Mouse (Mus musculus): ENCODE results near the gene Abhd2. TPM values are rescaled to one million over a fixed set of nuclear protein-coding genes. Genes with fewer than 3 reads are reported as not detected.

Abhd2 gene
- polyA plus RNA-seq, 1 experiment from 2014 or later = 11.6 TPM

DNA sequence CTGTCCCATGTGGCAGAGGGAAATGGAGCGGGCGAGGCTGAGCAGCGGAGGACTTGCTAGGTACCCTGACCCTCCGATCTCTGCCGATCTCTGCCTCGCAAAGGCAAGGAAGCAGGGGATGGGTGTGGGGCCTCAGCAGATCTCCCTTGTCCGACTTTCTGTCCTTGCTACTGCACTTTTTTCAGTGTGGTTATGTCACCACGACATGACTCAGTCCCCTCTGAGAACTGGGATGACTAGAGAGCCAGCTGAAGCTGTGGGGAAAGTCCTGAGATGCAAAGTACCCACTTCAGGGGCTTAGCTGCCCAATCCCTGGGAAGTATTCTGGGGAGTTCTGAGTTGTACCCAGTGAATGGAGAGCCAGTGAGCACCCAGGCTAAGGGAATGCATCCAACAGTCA lies 114.1 kb downstream of the Abhd2 start:
- ATAC-seq (ENCODE audit: low FRiP score) = no peak
- Histone ChIP-seq H3K4me1 (ENCODE audit: control insufficient read depth, insufficient read depth, low read length) (no peaks in the 10 kb centered on the region), H3K36me3 (ENCODE audit: control insufficient read depth, insufficient read depth, low read length) (no peaks in the 10 kb centered on the region), H3K27me3 (ENCODE audit: control insufficient read depth, insufficient read depth, low read length) (no peaks in the 10 kb centered on the region), H3K9ac (ENCODE audit: low read length) (no peak overlapping the region), H3K27ac (ENCODE audit: low read depth, low read length) (no peak overlapping the region), H3K9me3 (ENCODE audit: control insufficient read depth, low read length) (no peaks in the 10 kb centered on the region), H3K4me3 (ENCODE audit: low read depth, low read length) (no peak overlapping the region), H3K4me2 (no peak overlapping the region)
- WGBS = 69% methylated on average over 8 of the region's 8 CpGs
- no peak for DNase-seq (ENCODE audit: low spot score, missing footprints)

DNA sequence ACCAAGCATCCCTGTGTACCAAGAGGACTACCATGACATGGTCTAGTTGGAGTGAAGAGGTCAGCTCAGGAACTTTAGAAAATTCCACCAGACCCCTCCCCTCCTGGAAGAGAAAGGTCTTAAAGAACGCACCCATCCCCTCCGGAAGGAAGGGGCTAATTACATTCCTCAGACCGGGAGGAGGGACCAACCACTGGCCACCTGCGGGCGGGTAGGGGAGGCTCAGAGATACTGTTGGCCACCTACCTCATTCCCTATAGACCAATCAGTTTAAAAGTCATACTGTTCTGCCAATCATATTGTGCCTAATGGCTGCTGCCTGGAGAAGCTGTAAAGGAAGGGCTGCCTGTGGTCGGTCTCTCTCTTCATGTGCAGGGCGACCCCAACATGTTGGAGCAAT lies 115.0 kb downstream of the Abhd2 start:
- no peak overlapping the region for H3K4me3 ChIP-seq (ENCODE audit: low read depth, low read length)
- H3K9ac ChIP-seq (ENCODE audit: low read length) = no peak overlapping the region
- no peak overlapping the region for H3K4me2 ChIP-seq
- H3K27me3 ChIP-seq (ENCODE audit: control insufficient read depth, insufficient read depth, low read length) = no peaks in the 10 kb centered on the region
- no peak overlapping the region for H3K27ac ChIP-seq (ENCODE audit: low read depth, low read length)
- H3K9me3 ChIP-seq (ENCODE audit: control insufficient read depth, low read length) = no peaks in the 10 kb centered on the region
- no peaks in the 10 kb centered on the region for H3K36me3 ChIP-seq (ENCODE audit: control insufficient read depth, insufficient read depth, low read length)
- ATAC-seq (ENCODE audit: low FRiP score) (no peak), DNase-seq (ENCODE audit: low spot score, missing footprints) (peak; percentile 33)
- WGBS = 66% methylated on average over 7 of the region's 7 CpGs
- H3K4me1 ChIP-seq (ENCODE audit: control insufficient read depth, insufficient read depth, low read length) = peaks cover 3% of the 10 kb centered on the region

DNA sequence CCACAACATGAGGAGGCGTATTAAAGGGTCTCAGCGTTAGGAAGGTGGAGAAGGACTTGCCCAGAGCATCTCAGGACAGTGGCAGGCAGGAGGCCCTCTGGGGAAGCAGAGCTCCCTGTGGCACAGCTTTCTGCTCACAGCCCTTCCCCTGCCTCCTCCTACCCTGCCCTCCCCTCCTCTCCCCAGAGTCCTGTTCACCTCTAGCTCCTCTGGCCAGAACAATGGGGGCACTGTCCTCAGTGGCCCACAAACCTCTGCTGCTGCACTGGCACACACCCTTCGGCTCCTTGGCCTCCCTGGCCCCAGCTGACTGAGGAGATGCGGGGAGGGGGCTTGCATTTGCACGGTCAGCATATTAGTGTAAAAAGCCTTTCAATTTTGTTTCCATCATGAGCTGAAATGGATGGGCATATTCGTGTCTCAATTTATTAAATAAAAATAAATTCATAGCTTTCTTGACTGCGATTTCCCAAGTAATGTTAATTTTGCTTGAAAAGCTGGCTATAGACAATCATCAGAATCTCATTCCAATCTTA lies 115.7 kb downstream of the Abhd2 start:
- Histone ChIP-seq H3K9ac (ENCODE audit: low read length) (no peak overlapping the region), H3K4me3 (ENCODE audit: low read depth, low read length) (no peak overlapping the region)

DNA sequence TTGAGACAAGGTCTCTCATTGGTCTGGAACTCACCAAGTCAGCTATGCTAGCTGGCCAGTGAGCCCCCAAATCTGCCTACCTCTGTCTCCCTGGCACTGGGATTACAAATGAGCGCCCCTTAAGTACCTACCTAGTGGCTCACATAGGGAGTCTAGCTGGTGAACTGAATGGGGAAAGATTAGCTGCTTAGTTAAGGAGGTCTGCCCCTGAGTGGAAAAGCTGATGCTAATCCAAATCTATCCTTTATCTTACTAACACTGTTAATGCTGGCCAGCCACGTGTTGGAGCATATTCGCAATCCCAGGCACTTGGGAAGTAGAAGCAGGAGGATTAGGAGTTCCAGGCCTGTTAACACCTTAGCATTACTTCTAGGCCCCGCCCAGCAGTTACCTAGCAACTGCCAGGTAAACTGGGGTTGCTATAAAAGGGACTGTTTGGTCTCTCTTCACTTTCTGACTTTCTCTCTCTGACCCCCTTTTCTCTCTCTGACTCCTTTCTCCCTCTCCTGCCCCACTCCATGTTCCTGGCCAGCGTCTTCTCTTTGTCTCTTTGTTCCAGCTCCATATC lies 117.2 kb downstream of the Abhd2 start:
- H3K9me3 ChIP-seq (ENCODE audit: control insufficient read depth, low read length) = no peaks in the 10 kb centered on the region
- peaks cover 3% of the 10 kb centered on the region for H3K4me1 ChIP-seq (ENCODE audit: control insufficient read depth, insufficient read depth, low read length)
- DNase-seq (ENCODE audit: low spot score, missing footprints) (peak; percentile 85), ATAC-seq (ENCODE audit: low FRiP score) (no peak)
- no peak overlapping the region for H3K4me2 ChIP-seq
- H3K27me3 ChIP-seq (ENCODE audit: control insufficient read depth, insufficient read depth, low read length) = no peaks in the 10 kb centered on the region
- H3K27ac ChIP-seq (ENCODE audit: low read depth, low read length) = no peak overlapping the region
- H3K4me3 ChIP-seq (ENCODE audit: low read depth, low read length) = no peak overlapping the region
- H3K9ac ChIP-seq (ENCODE audit: low read length) = no peak overlapping the region
- WGBS = 59% methylated on average over 5 of the region's 5 CpGs
- H3K36me3 ChIP-seq (ENCODE audit: control insufficient read depth, insufficient read depth, low read length) = no peaks in the 10 kb centered on the region

More for the DNA sequence above, 115.7 kb downstream of the Abhd2 start:
- H3K4me1 ChIP-seq (ENCODE audit: control insufficient read depth, insufficient read depth, low read length) = peaks cover 3% of the 10 kb centered on the region
- H3K27me3 ChIP-seq (ENCODE audit: control insufficient read depth, insufficient read depth, low read length) = no peaks in the 10 kb centered on the region
- no peak for ATAC-seq (ENCODE audit: low FRiP score)
- H3K4me2 ChIP-seq = no peak overlapping the region
- H3K9me3 ChIP-seq (ENCODE audit: control insufficient read depth, low read length) = no peaks in the 10 kb centered on the region
- peak; percentile 78 for DNase-seq (ENCODE audit: low spot score, missing footprints)
- H3K27ac ChIP-seq (ENCODE audit: low read depth, low read length) = no peak overlapping the region
- H3K36me3 ChIP-seq (ENCODE audit: control insufficient read depth, insufficient read depth, low read length) = no peaks in the 10 kb centered on the region
- 71% methylated on average over 7 of the region's 7 CpGs for WGBS

DNA sequence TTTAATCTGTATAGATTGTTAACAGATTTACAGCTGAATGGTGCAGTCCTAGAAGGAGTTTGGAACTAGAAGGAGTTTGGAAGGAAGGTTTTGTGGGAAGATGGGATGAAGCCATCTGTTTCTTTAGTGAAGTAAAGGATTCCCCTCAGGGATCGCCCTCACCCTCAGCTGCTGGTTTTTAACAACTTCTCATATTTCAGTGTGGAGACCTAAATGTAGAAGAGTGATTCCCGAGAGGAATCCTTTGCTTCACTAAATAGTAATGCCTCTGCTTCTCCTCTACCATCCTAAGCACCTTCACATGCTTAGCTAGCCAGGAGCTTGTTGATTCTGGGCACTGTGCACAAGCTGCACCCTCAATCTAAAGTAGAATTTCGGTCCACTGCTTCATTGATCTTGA lies 118.5 kb downstream of the Abhd2 start:
- Histone ChIP-seq H3K4me2 (peak overlapping the region; percentile 92), H3K4me3 (ENCODE audit: low read depth, low read length) (peak overlapping the region; percentile 62), H3K27me3 (ENCODE audit: control insufficient read depth, insufficient read depth, low read length) (no peaks in the 10 kb centered on the region), H3K9me3 (ENCODE audit: control insufficient read depth, low read length) (no peaks in the 10 kb centered on the region), H3K36me3 (ENCODE audit: control insufficient read depth, insufficient read depth, low read length) (no peaks in the 10 kb centered on the region), H3K27ac (ENCODE audit: low read depth, low read length) (0 out of 2 replicates have a peak overlapping the region, but pooled peaks have one; percentile 12), H3K9ac (ENCODE audit: low read length) (peak overlapping the region; percentile 72), H3K4me1 (ENCODE audit: control insufficient read depth, insufficient read depth, low read length) (peaks cover 3% of the 10 kb centered on the region)
- ATAC-seq (ENCODE audit: low FRiP score) = peak; percentile 1; the same call in 1 of the 2 replicates
- 21% methylated on average over 3 of the region's 3 CpGs for WGBS
- DNase-seq (ENCODE audit: low spot score, missing footprints) = peak; percentile 89

DNA sequence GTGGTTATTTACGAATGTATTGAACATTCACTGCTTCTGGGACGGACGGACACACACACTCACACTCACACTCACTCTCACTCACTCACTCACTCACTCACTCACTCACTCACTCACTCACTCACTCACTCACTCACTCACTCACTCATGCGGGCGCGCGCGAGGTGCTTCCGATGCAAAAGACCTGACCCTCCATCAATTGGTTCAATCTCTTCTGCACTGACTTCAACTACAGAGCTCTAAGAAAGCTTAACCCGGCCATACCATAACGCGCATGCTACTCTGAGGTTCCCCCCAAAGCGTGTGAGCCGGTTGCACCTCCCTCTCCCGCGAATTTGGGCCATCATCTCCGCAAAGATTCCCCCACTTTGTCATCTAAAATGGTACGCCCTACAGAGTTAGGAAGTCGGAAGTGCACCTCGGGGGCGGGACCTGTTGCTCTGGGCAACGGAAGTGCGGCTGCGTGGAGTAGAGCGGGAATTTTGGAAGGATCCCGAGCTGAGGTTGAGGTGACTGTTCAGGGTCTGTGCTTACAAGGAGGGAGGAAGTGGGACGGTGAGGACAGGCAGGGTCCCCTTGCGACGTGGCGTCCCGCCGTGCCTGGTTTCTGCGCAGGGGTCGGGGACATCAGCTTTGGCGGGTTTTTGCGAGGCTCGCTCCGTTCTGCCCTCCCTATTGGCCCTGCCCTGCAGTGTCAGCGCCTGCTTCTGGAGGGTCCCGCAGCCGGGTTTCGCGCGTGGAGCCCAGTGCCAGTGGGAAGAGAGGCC lies 119.1 kb downstream of the Abhd2 start, which contains the start of gene Fanci:
Gene Fanci (plus strand): TSS at position 47 of the 767 bp plus-strand sequence.
- Histone ChIP-seq H3K9me3 (ENCODE audit: control insufficient read depth, low read length) (no peaks in the 10 kb centered on the region), H3K4me1 (ENCODE audit: control insufficient read depth, insufficient read depth, low read length) (peaks cover 3% of the 10 kb centered on the region), H3K27me3 (ENCODE audit: control insufficient read depth, insufficient read depth, low read length) (no peaks in the 10 kb centered on the region), H3K4me2 (peak within 1 kb of the TSS; percentile 92), H3K4me3 (ENCODE audit: low read depth, low read length) (peak within 1 kb of the TSS; percentile 62), H3K9ac (ENCODE audit: low read length) (peak within 1 kb of the TSS; percentile 72), H3K27ac (ENCODE audit: low read depth, low read length) (peak within 1 kb of the TSS; percentile 75; the same call in 1 of the 2 replicates), H3K36me3 (ENCODE audit: control insufficient read depth, insufficient read depth, low read length) (no peaks in the 10 kb centered on the region)
- peak; percentile 94 for ATAC-seq (ENCODE audit: low FRiP score)
- WGBS = under 1% methylated on average over 44 of the region's 44 CpGs
- peak; percentile 100 for DNase-seq (ENCODE audit: low spot score, missing footprints)

DNA sequence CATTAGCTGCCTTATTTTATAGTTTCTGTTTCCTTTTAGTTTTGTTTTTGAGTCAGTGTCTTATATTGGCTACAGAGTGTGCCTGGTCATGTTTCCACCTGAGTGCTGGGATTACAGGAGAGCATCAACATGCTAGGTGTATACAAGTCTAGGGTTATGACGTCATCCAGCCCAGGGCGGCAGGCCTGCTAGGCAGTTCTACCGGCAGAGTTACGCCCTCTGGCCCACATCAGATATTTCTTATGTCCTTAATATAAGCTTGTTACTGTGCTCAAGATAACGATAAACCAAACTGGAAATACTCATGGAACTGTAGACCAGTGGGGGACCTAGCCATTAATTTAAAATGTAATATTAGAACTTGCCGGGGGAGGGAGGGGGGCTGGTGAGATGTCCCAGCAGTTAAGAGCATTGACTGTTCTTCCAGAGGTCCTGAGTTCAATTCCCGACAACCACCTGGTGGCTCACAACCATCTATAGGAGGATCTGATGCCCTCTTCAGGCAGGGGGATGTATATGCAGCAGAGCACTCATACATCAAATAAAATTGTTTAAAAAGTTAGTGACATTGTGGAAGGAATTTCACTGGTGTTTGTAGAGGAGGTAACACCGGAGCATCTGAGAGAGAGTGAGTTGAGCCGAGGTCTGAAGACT lies 120.0 kb downstream of the Abhd2 start:
- ATAC-seq (ENCODE audit: low FRiP score) = 0 out of 2 replicates have a peak, but pooled peaks have one; percentile 19
- Histone ChIP-seq H3K27me3 (ENCODE audit: control insufficient read depth, insufficient read depth, low read length) (no peaks in the 10 kb centered on the region), H3K9ac (ENCODE audit: low read length) (peak overlapping the region; percentile 72), H3K4me1 (ENCODE audit: control insufficient read depth, insufficient read depth, low read length) (peaks cover 3% of the 10 kb centered on the region), H3K4me2 (peak overlapping the region; percentile 92), H3K4me3 (ENCODE audit: low read depth, low read length) (peak overlapping the region; percentile 62), H3K36me3 (ENCODE audit: control insufficient read depth, insufficient read depth, low read length) (no peaks in the 10 kb centered on the region), H3K9me3 (ENCODE audit: control insufficient read depth, low read length) (no peaks in the 10 kb centered on the region), H3K27ac (ENCODE audit: low read depth, low read length) (no peak overlapping the region)
- WGBS = 67% methylated on average over 9 of the region's 9 CpGs
- DNase-seq (ENCODE audit: low spot score, missing footprints) = peak; percentile 84

DNA sequence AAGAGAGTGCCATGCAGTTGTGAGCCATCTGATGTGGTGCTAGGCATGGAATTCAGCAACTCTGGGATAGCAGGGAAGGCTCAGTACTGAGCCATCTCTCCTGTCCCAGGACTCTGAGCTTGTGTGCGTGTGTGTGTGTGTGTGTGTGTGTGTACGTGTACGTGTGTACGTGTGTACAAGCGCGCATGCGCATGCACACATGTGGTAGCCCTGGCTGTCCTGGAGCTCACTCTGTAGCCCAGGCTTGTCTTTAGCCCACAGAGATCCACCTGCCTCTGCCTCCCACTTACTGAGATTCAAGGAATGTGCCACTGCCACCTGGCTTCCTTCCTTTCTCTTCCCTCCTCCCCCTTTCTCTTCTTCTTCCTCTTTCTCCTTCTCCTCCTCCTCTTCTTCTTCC lies 120.9 kb downstream of the Abhd2 start:
- ATAC-seq (ENCODE audit: low FRiP score) (no peak), DNase-seq (ENCODE audit: low spot score, missing footprints) (peak; percentile 51)
- Histone ChIP-seq H3K4me2 (no peak overlapping the region), H3K9ac (ENCODE audit: low read length) (no peak overlapping the region), H3K36me3 (ENCODE audit: control insufficient read depth, insufficient read depth, low read length) (no peaks in the 10 kb centered on the region), H3K27me3 (ENCODE audit: control insufficient read depth, insufficient read depth, low read length) (no peaks in the 10 kb centered on the region), H3K4me1 (ENCODE audit: control insufficient read depth, insufficient read depth, low read length) (peaks cover 3% of the 10 kb centered on the region), H3K4me3 (ENCODE audit: low read depth, low read length) (no peak overlapping the region), H3K9me3 (ENCODE audit: control insufficient read depth, low read length) (no peaks in the 10 kb centered on the region), H3K27ac (ENCODE audit: low read depth, low read length) (no peak overlapping the region)
- WGBS = 98% methylated on average over 7 of the region's 7 CpGs

DNA sequence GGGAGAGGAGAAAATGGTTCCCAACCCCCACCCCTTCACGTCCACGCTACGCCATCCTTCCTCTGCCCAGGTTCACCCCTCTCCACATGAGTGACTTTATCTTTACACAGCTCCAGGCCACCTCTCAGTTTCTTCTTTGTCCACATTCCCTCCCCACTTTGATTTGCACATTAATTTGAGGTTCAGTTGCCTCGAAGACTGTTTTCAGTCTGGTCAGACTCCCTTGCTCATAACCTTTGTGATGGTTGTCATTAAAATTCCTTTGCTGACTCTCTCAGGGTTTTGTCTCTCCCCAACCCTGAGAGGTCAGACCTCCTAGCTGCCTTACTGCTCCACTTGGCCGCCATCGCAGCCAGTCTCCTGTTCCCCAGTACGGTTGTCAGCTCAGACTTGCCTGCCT lies 121.7 kb downstream of the Abhd2 start:
- no peak for DNase-seq (ENCODE audit: low spot score, missing footprints)

More for the DNA sequence above, 121.7 kb downstream of the Abhd2 start:
- 72% methylated on average over 7 of the region's 7 CpGs for WGBS
- H3K36me3 ChIP-seq (ENCODE audit: control insufficient read depth, insufficient read depth, low read length) = no peaks in the 10 kb centered on the region
- H3K27ac ChIP-seq (ENCODE audit: low read depth, low read length) = no peak overlapping the region
- no peak for ATAC-seq (ENCODE audit: low FRiP score)
- no peak overlapping the region for H3K4me2 ChIP-seq
- H3K4me3 ChIP-seq (ENCODE audit: low read depth, low read length) = no peak overlapping the region
- no peaks in the 10 kb centered on the region for H3K9me3 ChIP-seq (ENCODE audit: control insufficient read depth, low read length)
- H3K4me1 ChIP-seq (ENCODE audit: control insufficient read depth, insufficient read depth, low read length) = peaks cover 3% of the 10 kb centered on the region
- H3K27me3 ChIP-seq (ENCODE audit: control insufficient read depth, insufficient read depth, low read length) = no peaks in the 10 kb centered on the region
- H3K9ac ChIP-seq (ENCODE audit: low read length) = no peak overlapping the region

All from midbrain, embryonic 11.5 days (tissue).